Mouse (Mus musculus) CD4-positive, CD25-positive, alpha-beta regulatory T cell, adult 2 months (primary cell): Measurements from ENCODE around the gene Slc4a1ap.

Source experiments
- DNase-seq: peaks from one replicate; pipeline ENCODE4 v3.0.0-alpha.2; 2012; ENCODE audit warnings: low read depth, low spot score

The Slc4a1ap gene

DNA sequence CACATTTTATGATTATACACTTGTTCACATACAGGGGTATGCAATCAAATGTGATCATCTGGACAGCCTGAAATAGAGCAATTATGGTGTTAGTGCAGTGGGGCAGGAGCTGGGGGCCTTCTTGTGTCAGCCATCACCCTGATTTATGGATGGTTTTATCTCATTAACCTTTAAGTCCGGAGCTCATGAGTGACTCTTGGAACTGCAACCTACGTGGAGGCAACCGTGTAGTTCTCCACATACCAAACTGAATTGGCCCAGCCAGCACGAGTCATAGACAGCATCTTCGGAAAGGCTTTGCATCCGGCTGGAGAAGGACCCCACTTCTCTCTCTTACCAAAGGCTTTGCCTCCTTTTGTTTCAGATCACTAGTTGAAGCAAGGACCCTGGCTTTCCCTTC, 77.0 kb downstream of the Slc4a1ap start:
- DNase-seq = no peak

- DNase-seq = no peak
Observed at GRCm38 (mm10) chr5:31606151-31606550, 79.4 kb downstream of the Slc4a1ap start.
